Mouse (Mus musculus) megakaryocyte, embryonic 14.5 days (primary cell): Measurements from ENCODE around the gene Tlx1. TPM values are rescaled to one million over a fixed set of nuclear protein-coding genes. Genes with fewer than 3 reads are reported as not detected.

Source experiments
- H3K27me3 ChIP-seq: replicated peaks from 2 replicates; pipeline ENCODE3; 2012; ENCODE audit warnings: inconsistent platforms
- H3K36me3 ChIP-seq: replicated peaks from 2 replicates; pipeline ENCODE3; 2012; ENCODE audit warnings: low read length, inconsistent platforms, mixed read lengths
- H3K4me1 ChIP-seq: 2 replicates; pipeline ENCODE4 v1.6.1; 2012; ENCODE audit warnings: inconsistent platforms
- H3K4me3 ChIP-seq: replicated peaks from 2 replicates; pipeline ENCODE3; 2012; ENCODE audit warnings: moderate library complexity, mild to moderate bottlenecking, inconsistent platforms
- H3K9me3 ChIP-seq: 2 replicates; pipeline ENCODE4 v1.6.1; 2012; ENCODE audit warnings: inconsistent platforms
- FLI1 ChIP-seq: IDR thresholded peaks from 2 replicates; pipeline ENCODE4 v1.6.1; 2012; ENCODE audit warnings: low read length, inconsistent platforms, mixed read lengths
- GATA1 ChIP-seq: IDR thresholded peaks from 3 replicates; pipeline ENCODE4 v1.6.1; 2012; ENCODE audit warnings: mixed read lengths, low read length, inconsistent platforms, borderline replicate concordance
- polyA plus RNA-seq: library from polyadenylated mRNA; stranded (reverse); fragments of >175 nt; gene quantifications from 2 replicates; pipeline ENCODE4 v1.2.3, GENCODE M21; 2012; ENCODE audit warnings: low replicate concordance; ENCODE audit not compliant: insufficient read depth

Tlx1 gene
- polyA plus RNA-seq, 1 experiment: not detected

GRCm38 (mm10) chr19:45158201-45158600 is 7.7 kb downstream of the Tlx1 start:
- no peak overlapping the region for H3K4me3 ChIP-seq
- peaks cover 21% of the 10 kb centered on the region for H3K4me1 ChIP-seq
- no peaks in the 10 kb centered on the region for H3K9me3 ChIP-seq
- H3K27me3 ChIP-seq: peaks cover 95% of the 10 kb centered on the region
- TF ChIP-seq FLI1 (no peak), GATA1 (no peak)
- H3K36me3 ChIP-seq: no peaks in the 10 kb centered on the region

GRCm38 (mm10) chr19:45158896-45159295 is 8.4 kb downstream of the Tlx1 start:
- Histone ChIP-seq H3K4me3 (no peak overlapping the region), H3K27me3 (peaks cover 95% of the 10 kb centered on the region), H3K36me3 (no peaks in the 10 kb centered on the region), H3K4me1 (peaks cover 22% of the 10 kb centered on the region), H3K9me3 (no peaks in the 10 kb centered on the region)
- no peak for TF ChIP-seq FLI1
- TF ChIP-seq GATA1: no peak

- no peaks in the 10 kb centered on the region for H3K36me3 ChIP-seq
- no peak overlapping the region for H3K4me3 ChIP-seq
- H3K27me3 ChIP-seq: peaks cover 95% of the 10 kb centered on the region
- H3K9me3 ChIP-seq: no peaks in the 10 kb centered on the region
- H3K4me1 ChIP-seq: peaks cover 22% of the 10 kb centered on the region
- TF ChIP-seq GATA1 (no peak), FLI1 (no peak)
Measured at GRCm38 (mm10) chr19:45159491-45159890, 9.0 kb downstream of the Tlx1 start.

GRCm38 (mm10) chr19:45159991-45160390 is 9.5 kb downstream of the Tlx1 start:
- H3K27me3 ChIP-seq: peaks cover 95% of the 10 kb centered on the region
- no peak for TF ChIP-seq GATA1
- TF ChIP-seq FLI1: no peak
- no peaks in the 10 kb centered on the region for H3K36me3 ChIP-seq
- H3K9me3 ChIP-seq: no peaks in the 10 kb centered on the region
- H3K4me1 ChIP-seq: peaks cover 22% of the 10 kb centered on the region
- H3K4me3 ChIP-seq: no peak overlapping the region

- no peaks in the 10 kb centered on the region for H3K9me3 ChIP-seq
- TF ChIP-seq FLI1: no peak
- TF ChIP-seq GATA1: no peak
- peaks cover 95% of the 10 kb centered on the region for H3K27me3 ChIP-seq
- peak overlapping the region; percentile 79 for H3K4me3 ChIP-seq
- peaks cover 22% of the 10 kb centered on the region for H3K4me1 ChIP-seq
- no peaks in the 10 kb centered on the region for H3K36me3 ChIP-seq
Measured at GRCm38 (mm10) chr19:45160523-45160922, 10.0 kb downstream of the Tlx1 start.

GRCm38 (mm10) chr19:45161093-45161492 is 10.6 kb downstream of the Tlx1 start:
- TF ChIP-seq GATA1: no peak
- no peak for TF ChIP-seq FLI1

GRCm38 (mm10) chr19:45162181-45162580 is 11.7 kb downstream of the Tlx1 start:
- Histone ChIP-seq H3K27me3 (peaks cover 88% of the 10 kb centered on the region), H3K36me3 (no peaks in the 10 kb centered on the region), H3K4me1 (peaks cover 15% of the 10 kb centered on the region), H3K9me3 (no peaks in the 10 kb centered on the region), H3K4me3 (no peak overlapping the region)
- no peak for TF ChIP-seq FLI1
- no peak for TF ChIP-seq GATA1

More at GRCm38 (mm10) chr19:45161093-45161492, 10.6 kb downstream of the Tlx1 start:
- Histone ChIP-seq H3K36me3 (no peaks in the 10 kb centered on the region), H3K4me1 (peaks cover 17% of the 10 kb centered on the region), H3K27me3 (peaks cover 92% of the 10 kb centered on the region), H3K9me3 (no peaks in the 10 kb centered on the region), H3K4me3 (peak overlapping the region; percentile 79)

- TF ChIP-seq FLI1: no peak
- no peak for TF ChIP-seq GATA1
- Histone ChIP-seq H3K4me3 (no peak overlapping the region), H3K4me1 (peaks cover 15% of the 10 kb centered on the region), H3K27me3 (peaks cover 88% of the 10 kb centered on the region), H3K36me3 (no peaks in the 10 kb centered on the region), H3K9me3 (no peaks in the 10 kb centered on the region)
Measured at GRCm38 (mm10) chr19:45162871-45163270, 12.4 kb downstream of the Tlx1 start.

- H3K27me3 ChIP-seq: peaks cover 68% of the 10 kb centered on the region
Measured at GRCm38 (mm10) chr19:45170451-45170850, 20.0 kb downstream of the Tlx1 start.

GRCm38 (mm10) chr19:45174803-45175202 is 24.3 kb downstream of the Tlx1 start:
- TF ChIP-seq GATA1 (no peak), FLI1 (no peak)
- peaks cover 48% of the 10 kb centered on the region for H3K27me3 ChIP-seq
- H3K4me3 ChIP-seq: no peak overlapping the region
- H3K4me1 ChIP-seq: peaks cover 46% of the 10 kb centered on the region
- peaks cover 34% of the 10 kb centered on the region for H3K9me3 ChIP-seq
- H3K36me3 ChIP-seq: no peaks in the 10 kb centered on the region

More at GRCm38 (mm10) chr19:45170451-45170850, 20.0 kb downstream of the Tlx1 start:
- Histone ChIP-seq H3K4me3 (no peak overlapping the region), H3K9me3 (peaks cover 28% of the 10 kb centered on the region), H3K36me3 (no peaks in the 10 kb centered on the region), H3K4me1 (peaks cover 12% of the 10 kb centered on the region)
- no peak for TF ChIP-seq FLI1
- TF ChIP-seq GATA1: no peak

GRCm38 (mm10) chr19:45176269-45176668 is 25.8 kb downstream of the Tlx1 start:
- H3K4me1 ChIP-seq: peaks cover 47% of the 10 kb centered on the region
- peaks cover 39% of the 10 kb centered on the region for H3K9me3 ChIP-seq
- peak overlapping the region; percentile 88 for H3K4me3 ChIP-seq
- H3K36me3 ChIP-seq: no peaks in the 10 kb centered on the region
- H3K27me3 ChIP-seq: peaks cover 42% of the 10 kb centered on the region
- TF ChIP-seq FLI1: peak; percentile 90
- TF ChIP-seq GATA1: no peak
